Mouse (Mus musculus) liver, embryonic 14.5 days (tissue): ENCODE data around the gene Gm49721.
A peak's percentile ranks its signal among the peaks of the same experiment; 100 is the strongest.
"Not testable (repeated sequence)": the region's sequence is repeated elsewhere in the genome, so short reads cannot be mapped to it uniquely, and the experiment has no call there.

ENCODE experiments used
- CTCF ChIP-seq: IDR thresholded peaks from 2 replicates; pipeline ENCODE4 v1.5.1; 2016; ENCODE audit warnings: antibody characterized with exemption, low read depth, control low read depth
- EP300 ChIP-seq: IDR thresholded peaks from 2 replicates; pipeline ENCODE4 v1.6.1; 2016; ENCODE audit warnings: antibody characterized with exemption, low read depth

DNA sequence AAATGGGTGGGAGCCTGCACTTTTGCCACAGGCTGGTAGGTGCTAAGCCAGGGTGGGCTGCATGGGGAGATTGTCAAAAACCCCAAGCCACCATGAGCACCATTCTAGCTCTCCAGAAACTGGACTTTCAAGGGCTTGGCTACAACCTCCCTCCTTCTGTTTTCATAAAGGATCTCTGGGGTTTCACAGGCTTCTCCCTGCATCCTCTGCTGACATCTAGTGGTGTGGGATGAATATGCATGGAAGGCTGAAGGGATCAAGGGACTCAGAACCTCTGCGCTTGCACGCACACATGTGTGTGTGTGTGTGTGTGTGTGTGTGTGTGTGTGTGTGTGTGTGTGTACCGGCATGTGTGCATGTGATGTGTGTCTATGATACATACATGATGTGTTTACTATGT lies 95.8 kb downstream of the Gm49721 start:
- peak; percentile 58 for TF ChIP-seq CTCF
- not testable (repeated sequence) for TF ChIP-seq EP300
